Mouse (Mus musculus): ENCODE measurements around the gene Trmt44.

GRCm38 (mm10) chr5:35591497-35591896 lies 16.6 kb upstream of the Trmt44 start:
- TF ChIP-seq GATA1 (IDR thresholded peaks at IDR 0.05; ENCODE audit: borderline replicate concordance, low read length) (no peak), FLI1 (IDR thresholded peaks at IDR 0.05; ENCODE audit: low read length) (no peak)

Data from megakaryocyte, embryonic 14.5 days (primary cell).